Mouse (Mus musculus): ENCODE data around the gene Ankrd13d. TPM values are rescaled to one million over a fixed set of nuclear protein-coding genes. Genes with fewer than 3 reads are reported as not detected.
"Not testable (repeated sequence)": the region's sequence is repeated elsewhere in the genome, so short reads cannot be mapped to it uniquely, and the experiment has no call there.

Gene Ankrd13d
- total RNA-seq, 2 experiments from 2014 or later: 70.0 to 76.6 TPM

DNA sequence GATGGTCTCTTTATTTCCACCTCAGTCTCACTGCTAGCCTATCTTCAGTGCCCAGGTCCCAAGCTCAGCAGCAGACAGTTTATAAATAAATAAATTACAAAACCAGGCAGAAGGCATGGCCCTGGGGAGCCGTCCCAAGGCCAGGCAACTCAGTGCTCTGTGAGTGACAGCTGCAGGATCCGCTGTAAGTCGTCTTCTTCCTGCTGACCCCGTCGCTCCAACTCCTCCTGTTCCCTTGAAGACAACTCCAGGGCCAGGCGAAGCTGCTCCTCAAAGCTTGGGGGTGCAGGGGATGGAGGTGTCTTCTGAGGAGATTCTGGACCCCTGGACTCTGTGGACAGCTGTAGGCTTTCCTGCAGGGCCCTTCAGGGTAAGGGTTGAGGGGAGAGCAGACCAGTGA is 12.8 kb downstream of the Ankrd13d start:
- no peak for DNase-seq (ENCODE audit: low spot score in 2 of 2)
- intact Hi-C loops (cut with DNase I): no loop called here

DNA sequence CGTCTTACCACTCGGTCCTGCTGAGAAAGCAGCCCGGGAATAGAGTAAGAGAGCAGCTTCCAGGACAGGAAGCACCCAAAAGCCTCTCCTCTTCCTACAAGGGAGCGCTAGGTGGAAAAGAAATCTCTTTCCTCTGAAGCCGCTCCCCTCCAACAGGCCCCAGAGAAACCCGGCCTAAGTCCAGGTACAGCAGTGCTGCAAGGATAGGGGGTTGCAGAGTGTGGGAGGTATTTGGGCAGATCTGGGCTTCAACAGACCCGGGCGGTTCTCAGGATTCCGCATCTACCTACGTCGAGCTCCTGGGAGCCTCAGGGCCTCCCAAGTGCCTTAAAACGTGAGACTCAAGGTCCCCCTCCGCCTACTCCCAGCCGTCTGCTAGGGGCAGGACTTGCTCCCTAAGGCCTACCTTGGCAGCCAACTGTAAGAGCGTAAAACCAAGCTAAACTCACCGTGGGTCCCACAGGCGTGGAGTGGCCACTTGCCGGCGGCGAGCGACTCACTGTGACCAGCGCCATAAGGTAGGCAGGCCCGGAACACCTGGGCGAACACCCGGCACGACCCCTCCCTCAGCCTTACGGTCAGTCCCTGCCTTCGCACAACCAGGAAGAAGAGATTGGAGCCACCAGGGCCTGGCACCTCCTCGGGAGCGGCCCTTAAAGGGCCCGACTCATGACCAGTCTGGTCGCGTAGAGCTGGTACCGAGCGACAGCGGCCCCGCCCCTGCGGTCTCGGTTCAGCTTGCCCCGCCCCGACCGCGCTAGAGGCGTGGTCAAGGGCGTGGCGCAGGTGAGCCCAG is 14.2 kb downstream of the Ankrd13d start, which contains the start of gene Ssh3:
Gene Ssh3, minus strand, starts transcription at position 615 of the 796 bp plus-strand sequence.
- peak; percentile 73 to 77 for DNase-seq (ENCODE audit: low spot score in 2 of 2)
- intact Hi-C loops (cut with DNase I): loop anchor here (1.0 kb wide), 1 partner anchor 15 kb away; the partner anchor contains the start of gene Ankrd13d

DNA sequence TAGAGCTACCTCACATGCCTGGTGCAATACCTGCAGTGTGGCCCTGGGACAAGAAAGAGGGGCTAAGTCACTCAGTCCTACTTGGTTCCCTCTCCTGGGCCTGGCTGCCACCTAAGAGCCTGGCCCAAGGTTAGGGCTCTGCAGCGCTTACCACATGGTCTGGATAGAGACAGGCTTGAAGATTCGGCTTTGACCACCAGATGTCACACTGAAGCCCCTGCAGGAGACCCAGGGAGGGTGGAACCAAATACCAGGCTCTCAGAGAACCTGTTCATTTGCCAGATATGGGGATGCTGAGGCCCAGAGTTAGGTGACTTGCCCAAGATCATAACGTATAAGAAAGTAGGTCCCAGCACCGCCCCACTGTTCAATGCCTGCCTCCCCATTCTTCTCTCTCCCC is 17.0 kb downstream of the Ankrd13d start:
- intact Hi-C loops (cut with DNase I): no loop called here
- DNase-seq (ENCODE audit: low spot score in 2 of 2): no peak

DNA sequence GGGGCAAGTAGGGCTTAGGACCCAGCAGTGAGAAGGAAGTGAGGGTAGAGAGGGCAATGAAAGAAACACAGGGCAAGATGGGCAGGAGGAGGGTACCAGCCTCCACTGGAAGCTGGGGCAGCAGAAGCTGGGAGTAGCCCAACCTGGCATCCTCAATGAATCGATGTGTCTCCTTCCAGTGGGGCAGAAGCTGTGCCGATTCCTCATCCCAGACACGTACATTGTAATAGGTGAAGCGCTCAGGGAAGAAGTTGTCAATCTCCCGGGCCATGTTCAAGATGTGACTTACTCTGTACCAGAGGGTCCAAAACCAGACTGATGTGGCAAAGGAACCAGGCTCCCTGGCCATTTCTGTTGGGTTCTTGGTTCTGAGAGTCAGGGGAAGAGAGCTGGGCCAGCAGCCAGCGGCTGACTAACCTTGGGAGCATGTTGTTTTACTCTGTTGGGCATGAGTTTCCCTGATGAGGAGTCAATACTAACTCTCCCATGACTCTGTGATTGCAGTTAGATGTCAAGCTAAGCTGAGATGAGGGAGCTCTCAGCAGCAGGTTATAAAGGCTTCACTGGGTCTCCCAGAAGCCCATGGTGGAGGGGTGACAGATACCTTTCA is 18.7 kb downstream of the Ankrd13d start:
- intact Hi-C loops (cut with DNase I): no loop called here
- no peak for DNase-seq (ENCODE audit: low spot score in 2 of 2)

DNA sequence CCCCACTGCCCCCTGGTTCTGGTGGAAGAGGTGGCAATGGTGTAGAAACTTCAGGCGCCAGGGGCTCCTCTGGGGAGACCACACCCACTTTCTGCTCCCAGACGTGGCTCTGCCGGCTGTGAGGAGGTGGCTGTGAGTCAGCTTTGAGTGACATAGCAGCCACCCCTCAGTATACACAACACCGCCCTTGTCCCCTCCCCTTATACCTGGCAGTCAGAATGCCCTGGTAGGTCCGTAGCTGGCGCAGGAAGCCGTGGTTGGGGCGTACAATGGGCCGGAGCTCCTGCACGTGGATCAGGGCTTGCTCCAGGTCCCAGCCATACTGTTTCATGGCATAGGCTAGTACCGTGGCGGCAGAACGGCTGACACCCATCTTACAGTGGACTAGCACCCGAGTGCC is 19.2 kb downstream of the Ankrd13d start:
- DNase-seq (ENCODE audit: low spot score in 2 of 2): no peak
- intact Hi-C loops (cut with DNase I): no loop called here

DNA sequence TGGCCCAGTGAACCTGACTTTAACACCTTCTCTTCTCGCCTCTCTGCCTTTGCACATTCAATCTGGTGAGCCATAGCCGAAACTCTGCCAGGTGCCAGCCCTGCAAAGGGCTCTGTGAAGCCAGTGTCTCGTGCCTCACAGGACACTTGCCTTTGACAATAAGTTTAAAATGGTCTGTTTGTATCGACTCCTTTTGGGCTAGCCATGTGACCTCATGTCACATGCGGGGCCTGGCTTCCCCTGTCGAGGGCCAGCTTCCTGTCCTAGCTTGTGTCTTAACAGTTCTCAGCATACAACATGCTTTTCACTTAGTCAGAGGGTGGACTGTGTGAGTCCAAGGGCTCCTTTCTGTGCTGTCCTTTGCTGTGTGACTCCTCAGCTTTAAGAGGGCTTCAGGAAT is 20.2 kb downstream of the Ankrd13d start:
- intact Hi-C loops (cut with DNase I): no loop called here
- no peak for DNase-seq (ENCODE audit: low spot score in 2 of 2)

DNA sequence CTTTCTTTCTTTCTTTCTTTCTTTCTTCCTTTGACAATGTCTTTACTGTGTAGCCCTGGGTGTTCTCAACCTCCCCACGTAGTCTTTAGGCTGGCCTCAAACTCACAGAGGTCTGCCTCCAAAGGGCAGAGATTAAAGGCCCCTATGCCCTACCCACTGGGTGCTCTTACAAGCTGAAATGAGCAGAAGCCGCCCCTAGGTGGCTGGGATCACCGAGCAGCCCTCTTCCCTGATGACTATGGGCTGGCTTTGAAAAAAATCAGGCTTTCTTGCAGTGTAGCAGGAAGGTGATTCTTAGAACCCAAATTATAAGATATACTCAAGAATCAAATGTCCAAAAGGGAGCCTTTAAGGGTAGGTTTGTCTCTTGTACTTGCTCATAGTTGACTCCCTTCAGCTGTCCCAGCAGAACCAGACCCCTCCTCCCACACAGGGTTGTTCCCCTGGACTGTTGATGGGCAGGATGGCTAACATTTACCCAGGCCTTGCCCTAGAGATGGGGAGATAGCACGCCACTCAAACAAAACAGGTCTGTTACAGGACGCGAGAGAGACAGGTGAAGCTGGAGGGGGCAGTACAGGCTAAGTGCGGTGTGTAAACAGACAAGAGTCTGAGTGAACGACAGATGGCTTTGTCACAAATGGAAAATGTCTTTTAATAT is 21.8 kb downstream of the Ankrd13d start:
- intact Hi-C loops (cut with DNase I): no loop called here
- no peak for DNase-seq (ENCODE audit: low spot score in 2 of 2)

DNA sequence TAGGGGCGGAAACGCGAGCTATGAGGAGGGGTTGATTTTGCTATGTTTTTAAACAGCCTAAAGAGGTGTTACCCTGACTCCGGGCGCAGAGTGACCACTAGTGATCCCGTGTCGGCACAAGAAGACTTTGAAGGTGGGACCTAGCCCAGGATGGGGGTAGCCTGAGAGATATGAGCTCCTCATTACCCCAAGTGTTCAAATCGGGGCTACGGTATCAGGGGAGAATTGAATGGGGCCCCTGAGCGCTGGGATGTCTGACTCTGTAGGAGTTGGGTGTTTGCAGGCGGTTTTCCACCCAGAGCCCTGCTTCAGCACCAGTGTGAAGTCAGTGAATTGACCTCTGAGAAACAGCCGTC is 25.1 kb downstream of the Ankrd13d start:
- intact Hi-C loops (cut with DNase I): loop anchor here (1.0 to 10.0 kb wide), 4 partner anchors 25 to 187 kb away; partner anchors contain the start of genes Ankrd13d and Grk2
- DNase-seq (ENCODE audit: low spot score in 2 of 2): no peak

DNA sequence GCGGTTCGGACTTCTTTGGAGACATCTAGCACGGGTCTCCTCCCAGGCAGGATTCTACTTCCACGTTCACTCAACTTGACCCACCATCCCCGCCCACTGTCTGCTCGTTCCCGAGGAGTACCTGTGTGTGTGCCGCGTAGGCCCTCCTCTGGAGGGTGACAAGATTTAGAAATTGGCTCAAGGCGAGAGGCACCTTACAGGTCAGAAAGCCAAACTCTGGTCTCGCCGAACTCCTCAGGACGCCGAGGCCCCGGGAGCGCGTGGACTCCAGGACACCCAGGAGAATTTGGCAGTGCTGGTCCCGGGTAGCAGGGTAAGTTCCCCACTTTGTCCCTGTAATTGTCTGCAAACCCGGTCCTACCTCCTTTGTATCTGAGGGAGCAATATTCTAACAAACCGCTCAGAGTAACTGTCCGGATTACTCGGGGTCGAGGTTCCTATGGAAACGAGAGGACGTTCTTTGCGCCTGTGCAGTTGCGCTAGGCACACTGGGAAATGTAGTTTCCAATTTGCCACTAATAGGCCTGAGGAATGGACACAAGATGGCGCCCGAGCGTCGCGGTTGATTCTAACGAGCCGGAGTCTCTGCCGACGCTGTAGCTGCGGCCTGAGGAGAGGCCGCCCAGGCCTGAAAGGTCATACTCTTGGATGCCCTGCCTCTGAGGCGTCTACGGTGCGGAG is 25.6 kb downstream of the Ankrd13d start:
- DNase-seq (ENCODE audit: low spot score in 2 of 2): peak; percentile 93 to 96
- intact Hi-C loops (cut with DNase I): loop anchor here (1.0 to 10.0 kb wide), 3 partner anchors 49 to 187 kb away; partner anchors contain the start of gene Grk2

DNA sequence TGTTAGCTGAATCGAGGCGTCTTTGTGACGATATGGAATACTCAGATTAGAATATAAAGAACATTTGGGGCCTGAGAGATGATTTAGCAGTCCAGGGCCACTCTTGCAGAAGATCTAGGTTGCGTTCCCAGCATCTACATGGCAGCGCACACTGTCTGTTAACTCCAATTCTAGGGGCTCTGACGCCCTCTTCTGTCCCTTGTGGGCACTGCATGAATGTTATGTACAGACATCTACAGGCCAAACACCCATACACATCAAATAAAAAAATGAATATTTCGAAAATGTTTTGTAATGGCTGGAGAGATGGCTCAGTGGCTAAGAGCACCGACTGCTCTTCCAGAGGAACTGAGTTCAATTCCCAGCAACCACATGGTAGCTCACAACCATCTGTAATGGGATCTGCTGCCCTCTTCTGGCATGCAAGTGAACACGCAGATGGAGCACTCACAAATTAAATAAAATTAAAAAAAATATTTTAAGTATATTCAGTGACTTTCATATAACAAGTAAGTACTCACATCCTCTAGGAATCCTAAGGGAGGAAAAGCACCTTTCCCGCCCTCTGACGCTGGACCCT is 27.3 kb downstream of the Ankrd13d start:
- intact Hi-C loops (cut with DNase I): loop anchor here (10.0 kb wide), 1 partner anchor 189 kb away; no protein-coding TSS in a partner anchor
- DNase-seq (ENCODE audit: low spot score in 2 of 2): no peak

DNA sequence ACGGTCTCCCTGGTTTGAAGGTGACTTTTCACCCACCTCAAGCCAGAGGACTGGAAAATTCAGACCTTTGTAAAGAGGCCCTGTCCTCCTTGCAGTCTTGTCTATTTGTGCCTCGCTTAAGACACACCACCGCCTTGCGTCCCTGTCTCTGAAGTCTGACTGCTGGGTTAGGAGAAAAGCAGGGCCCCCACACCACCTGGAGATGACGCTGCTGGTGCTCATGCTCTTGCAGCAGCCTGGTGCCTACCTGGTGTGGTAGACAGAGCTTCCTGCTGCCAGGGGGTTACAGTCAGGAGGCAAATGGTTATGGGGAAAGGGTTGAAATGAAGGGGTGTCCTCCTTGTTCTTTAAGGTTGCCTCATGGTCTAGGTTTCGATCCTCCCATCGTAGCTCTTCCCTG is 28.7 kb downstream of the Ankrd13d start:
- no peak for DNase-seq (ENCODE audit: low spot score in 2 of 2)
- intact Hi-C loops (cut with DNase I): loop anchor here (10.0 kb wide), 1 partner anchor 191 kb away; no protein-coding TSS in a partner anchor

DNA sequence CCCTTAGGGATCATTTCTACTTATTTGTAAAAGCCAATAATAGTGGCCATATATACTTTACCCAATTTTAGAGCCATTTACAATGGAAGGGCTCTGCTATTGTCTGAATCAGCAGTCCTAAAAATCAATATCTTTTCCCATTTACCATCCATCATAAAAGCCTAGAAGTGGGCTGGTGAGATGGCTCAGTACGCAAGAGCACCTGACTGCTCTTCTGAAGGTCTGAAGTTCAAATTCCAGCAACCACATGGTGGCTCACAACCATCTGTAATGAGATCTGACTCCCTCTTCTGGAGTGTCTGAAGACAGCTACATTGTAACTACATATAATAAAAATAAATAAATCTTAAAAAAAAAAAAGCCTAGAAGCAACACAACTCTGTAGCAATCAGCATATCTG is 34.3 kb downstream of the Ankrd13d start:
- intact Hi-C loops (cut with DNase I); DNase-seq (ENCODE audit: low spot score in 2 of 2): not testable (repeated sequence)

DNA sequence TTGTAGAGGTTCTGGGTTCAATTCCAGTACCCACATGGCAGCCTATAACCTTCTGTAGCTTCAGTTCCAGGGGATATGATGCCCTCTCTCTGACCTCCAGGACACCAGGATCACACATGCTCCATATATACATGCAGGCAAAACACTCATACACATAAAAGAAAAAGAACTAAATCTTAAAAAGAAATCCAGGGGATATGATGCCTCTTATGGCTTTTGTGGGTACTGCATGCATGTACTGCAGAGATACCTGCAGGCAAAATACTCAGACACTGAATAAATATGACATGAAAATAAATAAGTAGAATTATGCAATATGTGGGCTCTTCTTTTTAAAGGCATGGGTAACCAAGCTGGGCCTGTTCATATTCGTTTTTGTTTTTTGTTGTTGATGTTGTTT is 35.9 kb downstream of the Ankrd13d start:
- DNase-seq (ENCODE audit: low spot score in 2 of 2): no peak
- intact Hi-C loops (cut with DNase I): no loop called here

DNA sequence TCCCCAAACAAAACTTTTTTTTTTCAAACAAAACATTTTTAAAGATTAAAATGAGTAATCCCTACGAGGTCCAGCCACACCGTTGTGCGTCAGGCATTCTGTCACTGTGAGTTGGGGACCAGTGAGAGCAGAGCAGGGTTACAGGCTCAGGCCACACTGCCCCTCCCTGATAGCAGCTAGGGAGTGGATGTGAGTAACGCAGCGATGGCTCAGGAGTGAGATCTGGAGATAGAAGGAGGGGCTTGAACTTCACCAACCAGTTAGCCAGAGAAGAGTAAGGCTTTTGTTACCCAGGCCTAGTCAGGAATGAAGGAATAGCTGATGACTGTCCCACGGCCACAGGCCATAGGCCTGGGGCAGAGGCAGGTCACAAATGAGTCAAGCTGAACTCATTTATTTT is 38.2 kb downstream of the Ankrd13d start:
- intact Hi-C loops (cut with DNase I): no loop called here
- no peak for DNase-seq (ENCODE audit: low spot score in 2 of 2)

DNA sequence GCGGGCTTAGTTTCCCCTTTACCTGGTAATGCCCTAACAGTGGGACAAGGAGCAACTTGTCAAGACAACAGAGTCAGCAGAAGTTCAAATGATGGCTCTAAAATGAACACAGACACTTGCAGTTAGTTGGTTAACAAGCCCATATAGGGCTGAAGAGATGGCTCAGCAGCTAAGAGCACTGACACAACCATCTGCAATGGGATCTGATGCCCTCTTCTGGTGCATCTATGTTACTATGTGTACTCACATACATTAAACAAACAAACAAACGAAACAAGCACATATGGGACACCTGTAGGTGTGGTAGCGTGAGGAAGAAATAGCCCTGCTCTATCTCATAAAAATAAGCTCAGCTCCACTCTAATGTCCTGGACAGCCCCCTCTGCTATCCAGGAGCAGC is 40.5 kb downstream of the Ankrd13d start:
- no peak for DNase-seq (ENCODE audit: low spot score in 2 of 2)
- intact Hi-C loops (cut with DNase I): no loop called here

DNA sequence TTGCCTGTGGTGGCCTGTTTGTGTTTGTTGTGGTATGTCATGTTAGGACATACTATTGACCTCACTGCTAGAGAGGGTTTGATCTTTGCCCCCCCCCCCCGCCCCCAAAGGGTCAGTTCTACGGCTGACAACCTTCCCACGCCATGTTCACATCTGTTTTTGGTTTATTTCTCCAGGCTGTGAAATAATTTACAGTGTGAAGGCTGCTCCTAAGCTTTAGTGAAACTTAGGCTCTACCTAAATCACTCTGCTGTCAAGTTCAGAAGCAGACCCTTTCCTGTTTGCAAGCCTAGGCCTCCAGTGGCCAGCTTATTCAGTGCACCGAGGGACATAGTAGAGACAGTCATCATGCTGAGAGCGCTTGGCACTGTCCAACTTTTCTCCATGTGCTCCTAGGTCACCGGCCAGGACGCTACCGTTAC is 42.7 kb downstream of the Ankrd13d start:
- DNase-seq (ENCODE audit: low spot score in 2 of 2): no peak
- intact Hi-C loops (cut with DNase I): no loop called here

DNA sequence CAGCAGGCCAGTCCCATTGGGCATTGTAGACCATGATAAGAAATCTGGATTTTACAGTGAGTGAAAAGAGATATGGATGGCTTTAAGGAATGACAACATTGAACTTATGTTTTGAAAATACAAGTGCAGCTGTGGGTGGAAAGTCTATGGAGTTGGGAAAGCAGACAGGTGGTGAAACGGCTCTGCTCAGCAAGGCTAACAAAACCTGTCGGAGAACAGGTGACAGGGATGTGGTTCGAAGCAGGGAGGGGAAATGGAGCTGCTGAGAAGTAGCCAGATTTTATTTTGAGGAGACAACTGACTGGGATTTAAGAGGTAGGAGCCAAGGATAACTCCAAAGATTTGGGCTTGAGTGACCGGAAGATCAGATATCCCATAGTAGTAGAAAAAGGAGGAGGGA is 48.4 kb downstream of the Ankrd13d start:
- intact Hi-C loops (cut with DNase I): loop anchor here (5.0 kb wide), 1 partner anchor 287 kb away; no protein-coding TSS in a partner anchor
- no peak for DNase-seq (ENCODE audit: low spot score in 2 of 2)

DNA sequence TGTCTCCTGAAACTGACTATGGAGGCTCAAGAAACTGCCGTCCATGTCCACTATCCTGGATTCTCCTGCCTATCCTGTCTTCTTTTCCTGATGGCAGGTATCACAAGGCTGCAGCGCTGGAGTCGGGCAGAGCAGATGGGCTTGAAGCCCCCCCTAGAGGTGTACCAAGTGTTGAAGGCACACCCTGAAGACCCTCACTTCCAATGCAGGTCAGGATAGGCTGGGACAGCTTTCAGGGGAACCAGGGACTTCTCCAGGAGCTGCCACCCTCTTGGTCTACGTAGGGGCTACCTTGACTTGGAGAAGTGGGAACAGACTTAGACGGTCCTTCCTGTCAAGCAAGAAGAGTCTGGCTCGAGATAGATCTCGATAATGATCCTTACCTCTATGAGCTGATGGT is 50.3 kb downstream of the Ankrd13d start:
- no peak for DNase-seq (ENCODE audit: low spot score in 2 of 2)
- intact Hi-C loops (cut with DNase I): loop anchor here (5.0 kb wide), 1 partner anchor 285 kb away; no protein-coding TSS in a partner anchor

DNA sequence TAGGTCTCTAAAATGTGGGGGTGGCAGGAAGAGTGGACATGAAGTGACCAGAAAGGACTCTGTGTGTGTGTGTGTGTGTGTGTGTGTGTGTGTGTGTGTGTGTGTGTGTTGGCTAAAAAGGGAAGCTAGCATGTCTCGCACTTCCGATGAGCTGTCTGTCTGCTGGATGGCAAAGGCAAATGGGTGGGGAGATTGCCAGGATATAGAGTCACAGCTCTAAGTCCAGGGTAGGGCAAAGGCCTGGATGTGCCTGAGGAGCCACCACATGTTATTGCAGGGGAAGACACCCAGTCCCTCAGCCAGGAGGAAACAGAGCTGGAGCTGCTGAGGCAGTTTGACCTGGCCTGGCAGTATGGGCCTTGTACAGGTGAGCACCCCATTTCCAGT is 50.8 kb downstream of the Ankrd13d start:
- no peak for DNase-seq (ENCODE audit: low spot score in 2 of 2)
- intact Hi-C loops (cut with DNase I): loop anchor here (5.0 kb wide), 1 partner anchor 285 kb away; no protein-coding TSS in a partner anchor
